Mouse (Mus musculus) forebrain, embryonic 14.5 days (tissue): ENCODE data around the gene Capsl. TPM values are rescaled to one million over a fixed set of nuclear protein-coding genes. Genes with fewer than 3 reads are reported as not detected.

Source experiments
- ATAC-seq: fragments of 200-750 bp; cut with Nextera tagmentation; 2 replicates; pipeline ENCODE4 v1.8.0; 2017; ENCODE audit warnings: mild to moderate bottlenecking, moderate library complexity
- DNase-seq: peaks from one replicate; pipeline ENCODE4 v3.0.0-alpha.2; 2015; ENCODE audit warnings: low spot score
- H3K27ac ChIP-seq: fragments of 300-500 bp; sonication (generic); 2 replicates; pipeline ENCODE4 v1.5.1; 2014; ENCODE audit warnings: low read depth, mild to moderate bottlenecking, control low read depth, low read length, moderate library complexity
- H3K27me3 ChIP-seq: fragments of 300-500 bp; sonication (generic); replicated peaks from 2 replicates; pipeline ENCODE4 v1.6.1; 2014; ENCODE audit warnings: low read length, control low read depth, mixed read lengths; ENCODE audit not compliant: control insufficient read depth, insufficient read depth
- H3K36me3 ChIP-seq: fragments of 300-500 bp; sonication (generic); 2 replicates; pipeline ENCODE4 v1.6.1; 2014; ENCODE audit warnings: low read length, control low read depth; ENCODE audit not compliant: control insufficient read depth, insufficient read depth
- H3K4me1 ChIP-seq: fragments of 300-500 bp; sonication (generic); 2 replicates; pipeline ENCODE4 v1.6.1; 2014; ENCODE audit warnings: antibody characterized with exemption, low read length, control low read depth; ENCODE audit not compliant: control insufficient read depth, insufficient read depth
- H3K4me2 ChIP-seq: fragments of 300-500 bp; sonication (generic); 2 replicates; pipeline ENCODE4 v1.6.1; 2014; ENCODE audit warnings: mild to moderate bottlenecking, control low read depth, low read length
- H3K4me3 ChIP-seq: fragments of 300-500 bp; sonication (generic); 2 replicates; pipeline ENCODE4 v1.5.1; 2014; ENCODE audit warnings: low read depth, low read length, control low read depth
- H3K9ac ChIP-seq: fragments of 300-500 bp; sonication (generic); 2 replicates; pipeline ENCODE4 v1.6.1; 2014; ENCODE audit warnings: mild to moderate bottlenecking, low read length, control low read depth, moderate library complexity
- H3K9me3 ChIP-seq: fragments of 300-500 bp; sonication (generic); replicated peaks from 2 replicates; pipeline ENCODE4 v1.6.1; 2016; ENCODE audit warnings: low read length, control low read depth, mixed read lengths; ENCODE audit not compliant: control insufficient read depth
- WGBS: fragments of 180-500 bp; shearing (Covaris S2); extraction: QIAGEN DNeasy Blood & Tissue Kit; methylation state at CpG from one replicate; pipeline ENCODE4 v1.1.7; 2014; 5-methylcytosine and 5-hydroxymethylcytosine counted together
- polyA plus RNA-seq: library from polyadenylated mRNA; unstranded; fragments of >200 nt; fragmentation: Nextera tagmentation; extraction: Ambion mirVana; gene quantifications from 2 replicates; pipeline ENCODE4 v1.2.1, GENCODE M21; 2014

Gene Capsl
- polyA plus RNA-seq, 1 experiment from 2014 or later: 2.6 TPM

DNA sequence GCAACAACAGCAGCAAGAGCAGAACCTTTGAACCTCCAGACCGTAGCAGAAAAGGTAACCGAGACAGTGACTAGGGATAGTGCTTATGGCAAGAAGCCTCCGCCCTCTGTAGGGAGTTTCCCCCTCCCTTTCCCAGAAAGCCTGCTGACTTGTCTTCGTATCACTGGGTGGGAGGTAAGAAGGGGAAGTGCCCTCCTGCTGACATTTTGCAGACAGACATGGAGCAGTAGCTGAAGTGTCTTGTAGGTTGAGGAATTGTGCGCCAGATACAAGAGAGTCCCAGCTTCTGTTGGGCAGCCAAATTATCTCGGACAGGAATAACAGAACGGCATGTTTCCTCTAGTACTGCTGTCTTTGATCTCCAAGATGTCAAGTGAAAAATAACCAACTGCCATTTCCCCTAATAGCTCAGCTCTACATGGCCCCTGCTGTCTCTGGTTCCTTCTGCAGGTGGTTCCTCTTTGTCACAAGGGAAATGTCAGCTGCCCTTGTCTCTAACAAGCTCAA, 27.7 kb downstream of the Capsl start:
- Histone ChIP-seq H3K4me1 (no peaks in the 10 kb centered on the region), H3K36me3 (no peaks in the 10 kb centered on the region), H3K9ac (no peak overlapping the region), H3K4me2 (no peak overlapping the region), H3K27me3 (no peaks in the 10 kb centered on the region), H3K4me3 (no peak overlapping the region), H3K27ac (no peak overlapping the region), H3K9me3 (no peaks in the 10 kb centered on the region)
- 77% methylated on average over 7 of the region's 7 CpGs for WGBS
- no peak for ATAC-seq
- DNase-seq: no peak

DNA sequence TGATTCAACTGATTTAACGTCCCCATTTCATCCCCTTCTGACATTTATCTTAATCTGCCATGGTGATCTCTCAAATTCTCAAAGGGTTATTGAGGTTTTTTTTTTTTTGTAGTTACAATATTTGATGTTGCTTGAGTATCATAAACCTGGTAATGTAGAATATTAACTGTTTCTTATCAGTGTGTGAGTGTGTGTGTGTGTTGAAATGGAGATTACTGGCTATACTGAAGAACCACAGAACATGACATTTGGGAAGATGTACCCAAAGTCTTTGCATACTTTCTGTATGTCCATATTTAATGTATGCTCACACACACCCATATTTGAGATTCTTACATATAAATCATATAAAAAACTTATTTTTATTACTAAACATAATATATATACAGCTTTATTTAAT, 28.2 kb downstream of the Capsl start:
- 50% methylated on average over 1 of the region's 1 CpGs for WGBS
- H3K4me1 ChIP-seq: no peaks in the 10 kb centered on the region
- H3K9me3 ChIP-seq: no peaks in the 10 kb centered on the region
- H3K4me3 ChIP-seq: no peak overlapping the region
- DNase-seq: no peak
- H3K4me2 ChIP-seq: no peak overlapping the region
- no peak overlapping the region for H3K9ac ChIP-seq
- no peak for ATAC-seq
- H3K36me3 ChIP-seq: no peaks in the 10 kb centered on the region
- H3K27ac ChIP-seq: no peak overlapping the region
- H3K27me3 ChIP-seq: no peaks in the 10 kb centered on the region

GRCm38 (mm10) chr15:9471053-9471685, 35.3 kb downstream of the Capsl start:
- no peak overlapping the region for H3K27ac ChIP-seq
- DNase-seq (no peak), ATAC-seq (no peak)
- H3K4me1 ChIP-seq: no peaks in the 10 kb centered on the region
- no peaks in the 10 kb centered on the region for H3K27me3 ChIP-seq
- WGBS: 92% methylated on average over 4 of the region's 4 CpGs
- H3K4me2 ChIP-seq: no peak overlapping the region
- no peak overlapping the region for H3K9ac ChIP-seq
- H3K36me3 ChIP-seq: no peaks in the 10 kb centered on the region
- H3K4me3 ChIP-seq: no peak overlapping the region
- no peaks in the 10 kb centered on the region for H3K9me3 ChIP-seq

DNA sequence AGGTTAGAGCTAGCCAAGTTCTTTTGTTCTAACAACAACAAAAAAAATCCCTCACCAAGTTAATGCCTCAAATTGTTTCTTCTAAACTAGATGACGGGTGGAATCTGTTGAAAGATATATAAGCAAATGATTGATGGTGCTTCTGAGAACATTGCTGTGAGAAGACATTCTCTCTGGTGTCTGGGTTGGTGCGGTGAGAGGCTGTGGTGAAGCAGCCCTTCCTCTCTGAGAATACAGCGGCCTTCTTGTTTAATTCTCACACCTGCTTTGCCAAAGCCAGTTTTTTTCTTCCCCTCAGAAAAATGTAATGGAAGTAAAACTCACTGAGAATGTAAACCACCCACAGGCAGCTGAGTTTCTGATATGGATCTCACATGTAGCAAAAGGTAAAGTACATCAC, 36.3 kb downstream of the Capsl start:
- DNase-seq (no peak), ATAC-seq (no peak)
- H3K9ac ChIP-seq: no peak overlapping the region
- no peaks in the 10 kb centered on the region for H3K9me3 ChIP-seq
- no peak overlapping the region for H3K4me3 ChIP-seq
- no peaks in the 10 kb centered on the region for H3K27me3 ChIP-seq
- H3K4me1 ChIP-seq: no peaks in the 10 kb centered on the region
- no peak overlapping the region for H3K27ac ChIP-seq
- 76% methylated on average over 3 of the region's 3 CpGs for WGBS
- no peaks in the 10 kb centered on the region for H3K36me3 ChIP-seq
- H3K4me2 ChIP-seq: no peak overlapping the region

DNA sequence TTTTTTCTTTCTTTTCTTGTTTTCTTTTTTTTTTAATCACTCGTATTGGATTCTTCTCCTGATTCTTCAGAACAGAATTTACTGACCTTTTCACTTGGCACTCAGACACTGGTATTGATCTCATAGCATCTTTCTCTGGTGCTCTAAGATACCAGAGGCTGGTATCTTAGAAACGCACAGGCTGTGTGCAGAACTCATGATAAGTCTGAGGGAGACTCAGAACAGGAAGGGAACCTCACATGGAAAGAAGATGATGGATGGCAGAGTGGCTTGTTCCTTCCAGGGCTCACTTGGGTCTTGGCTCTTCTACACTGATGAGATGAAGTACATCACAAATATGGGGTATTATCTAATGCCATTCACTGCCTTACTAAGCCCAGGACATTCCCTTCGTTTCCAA, 36.8 kb downstream of the Capsl start:
- Histone ChIP-seq H3K9ac (no peak overlapping the region), H3K4me1 (no peaks in the 10 kb centered on the region), H3K27me3 (no peaks in the 10 kb centered on the region), H3K27ac (no peak overlapping the region), H3K4me3 (no peak overlapping the region), H3K4me2 (no peak overlapping the region), H3K9me3 (no peaks in the 10 kb centered on the region), H3K36me3 (no peaks in the 10 kb centered on the region)
- WGBS: 71% methylated on average over 3 of the region's 3 CpGs
- ATAC-seq (no peak), DNase-seq (no peak)

GRCm38 (mm10) chr15:9473188-9473587, 37.4 kb downstream of the Capsl start:
- Histone ChIP-seq H3K4me3 (no peak overlapping the region), H3K27ac (no peak overlapping the region)
- 86% methylated on average over 1 of the region's 1 CpGs for WGBS

GRCm38 (mm10) chr15:9489417-9490118, 53.7 kb downstream of the Capsl start:
- Histone ChIP-seq H3K27ac (no peak overlapping the region), H3K9ac (no peak overlapping the region), H3K27me3 (no peaks in the 10 kb centered on the region), H3K4me2 (no peak overlapping the region), H3K4me1 (no peaks in the 10 kb centered on the region), H3K4me3 (no peak overlapping the region), H3K9me3 (no peaks in the 10 kb centered on the region), H3K36me3 (no peaks in the 10 kb centered on the region)
- DNase-seq (no peak), ATAC-seq (no peak)
- 89% methylated on average over 2 of the region's 2 CpGs for WGBS

More at GRCm38 (mm10) chr15:9473188-9473587, 37.4 kb downstream of the Capsl start:
- H3K9me3 ChIP-seq: no peaks in the 10 kb centered on the region
- H3K36me3 ChIP-seq: no peaks in the 10 kb centered on the region
- no peaks in the 10 kb centered on the region for H3K27me3 ChIP-seq
- DNase-seq (no peak), ATAC-seq (no peak)
- no peaks in the 10 kb centered on the region for H3K4me1 ChIP-seq
- H3K9ac ChIP-seq: no peak overlapping the region
- no peak overlapping the region for H3K4me2 ChIP-seq

- no peak for ATAC-seq
- Histone ChIP-seq H3K4me1 (no peaks in the 10 kb centered on the region), H3K4me3 (no peak overlapping the region), H3K36me3 (no peaks in the 10 kb centered on the region), H3K4me2 (no peak overlapping the region), H3K9ac (no peak overlapping the region), H3K27me3 (no peaks in the 10 kb centered on the region), H3K9me3 (no peaks in the 10 kb centered on the region), H3K27ac (no peak overlapping the region)
- DNase-seq: no peak
- WGBS: 79% methylated on average over 3 of the region's 3 CpGs
Measured at GRCm38 (mm10) chr15:9492077-9492476, 56.2 kb downstream of the Capsl start.
